Mouse (Mus musculus) heart, postnatal 0 days (tissue): Measurements from ENCODE around the gene Zfp986.
"Not testable (repeated sequence)": the region's sequence is repeated elsewhere in the genome, so short reads cannot be mapped to it uniquely, and the experiment has no call there.

Experiments used
- CTCF ChIP-seq: IDR thresholded peaks from 2 replicates; pipeline ENCODE4 v1.5.1; 2016; ENCODE audit warnings: antibody characterized with exemption, control low read depth, low read depth
- EP300 ChIP-seq: IDR thresholded peaks from 2 replicates; pipeline ENCODE4 v1.6.1; 2016; ENCODE audit warnings: antibody characterized with exemption, low read depth

DNA sequence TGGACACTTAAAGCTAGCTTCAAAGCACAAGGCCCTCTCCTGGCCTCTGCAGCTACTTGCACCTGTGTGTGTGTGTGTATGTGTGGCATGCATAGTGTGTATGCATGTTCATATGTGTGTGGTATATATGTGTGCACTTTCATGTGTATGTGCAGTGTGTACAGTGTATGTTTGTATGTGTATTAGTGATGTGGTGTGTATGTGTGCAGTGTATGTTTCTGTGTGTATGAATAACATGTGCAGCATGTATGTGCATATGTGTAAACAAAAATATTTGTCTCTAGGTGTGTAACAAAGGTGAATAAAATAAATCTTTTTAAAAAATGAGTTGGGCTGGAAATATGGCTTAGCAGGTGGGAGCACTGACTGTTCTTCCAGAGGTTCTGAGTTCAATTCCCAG is 21.8 kb upstream of the Zfp986 start:
- TF ChIP-seq EP300, CTCF: not testable (repeated sequence)
